Mouse (Mus musculus): ENCODE measurements around the gene Pqlc2.

Gene Pqlc2

DNA sequence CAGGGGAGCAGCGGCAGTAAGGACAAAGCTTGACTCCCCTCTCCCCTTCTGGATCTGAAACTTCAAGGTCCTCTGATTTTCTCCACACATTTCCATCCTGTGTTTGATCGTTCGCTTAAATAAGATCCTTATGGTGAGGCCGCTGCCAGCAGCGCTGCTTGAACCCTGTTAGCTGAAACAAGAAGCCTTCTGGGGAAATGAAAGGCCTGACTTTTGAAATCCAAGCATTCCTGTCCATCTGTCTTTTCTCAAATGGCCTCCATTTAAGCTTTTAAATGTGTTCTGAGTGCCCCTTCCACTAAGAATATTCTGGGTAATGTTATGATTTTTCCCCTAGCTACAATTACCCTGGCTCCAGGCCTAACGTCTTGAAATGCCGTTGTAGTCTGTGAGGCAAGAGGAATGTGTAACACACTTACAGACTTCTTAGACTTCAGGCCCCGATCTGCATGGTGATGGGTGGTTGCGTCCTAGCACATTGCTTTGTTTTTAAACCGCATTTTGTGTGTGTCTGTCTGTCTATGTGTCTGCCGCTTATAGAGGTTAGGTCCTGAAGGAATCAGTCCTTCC lies 51.1 kb downstream of the Pqlc2 start:
- DNase-seq = no peak

DNA sequence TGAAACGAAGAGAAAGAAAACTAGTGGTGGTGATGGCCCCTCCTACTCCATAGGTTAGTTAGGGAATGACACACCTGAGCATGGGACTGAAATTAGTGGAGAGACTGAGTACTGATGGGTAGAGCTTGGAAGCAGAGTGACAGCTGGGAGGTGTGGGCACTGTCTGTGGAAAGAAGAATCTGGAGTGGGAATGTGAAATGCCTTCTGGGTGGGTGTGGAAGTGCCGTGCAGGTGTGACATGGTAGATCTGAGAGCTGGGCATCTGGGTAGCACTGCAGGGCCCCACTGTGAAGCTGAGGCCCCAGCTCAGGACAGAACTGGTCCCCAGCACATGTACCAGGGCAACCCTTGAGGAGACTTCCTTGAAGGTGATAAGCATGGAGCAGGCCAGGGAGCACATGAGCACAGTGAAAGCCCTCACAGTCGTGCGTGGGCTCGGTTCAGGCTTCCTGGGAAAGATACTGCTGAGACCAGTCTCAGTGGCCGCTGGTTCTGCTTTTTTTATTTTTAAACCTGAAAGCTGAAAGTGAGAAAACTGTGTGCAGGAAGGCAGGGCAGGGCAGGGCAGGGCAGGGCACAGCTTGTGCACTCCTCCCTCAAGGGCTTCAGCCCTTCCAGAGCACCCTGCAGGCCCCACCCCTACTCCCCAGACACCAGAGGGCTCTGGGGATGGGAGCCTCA lies 51.7 kb downstream of the Pqlc2 start:
- no peak for DNase-seq

DNA sequence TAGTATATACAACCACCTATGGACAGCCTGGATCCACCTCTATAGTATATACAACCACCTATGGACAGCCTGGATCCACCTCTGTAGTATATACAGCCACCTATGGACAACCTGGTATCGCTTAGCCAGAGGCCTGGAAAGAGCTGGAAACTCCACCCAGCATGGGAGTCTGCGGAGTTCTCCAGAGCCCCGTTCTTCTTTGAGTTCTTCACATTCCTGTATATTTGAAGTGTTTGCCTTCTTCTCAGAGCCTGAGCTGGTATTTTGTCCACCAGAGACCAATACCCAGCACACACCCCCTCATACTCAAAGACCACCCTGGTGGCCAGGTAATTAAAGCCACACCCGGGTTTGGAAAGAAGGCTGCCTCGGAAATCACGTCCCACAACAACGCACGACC lies 53.8 kb downstream of the Pqlc2 start:
- DNase-seq = no peak

GRCm38 (mm10) chr4:139256146-139256545 lies 54.4 kb downstream of the Pqlc2 start:
- no peak for DNase-seq

GRCm38 (mm10) chr4:139253206-139253605 lies 57.3 kb downstream of the Pqlc2 start:
- no peak for DNase-seq

GRCm38 (mm10) chr4:139252051-139252760 lies 58.3 kb downstream of the Pqlc2 start:
- DNase-seq = peak; percentile 68

- DNase-seq = no peak
These were observed 59.6 kb downstream of the Pqlc2 start for GRCm38 (mm10) chr4:139250886-139251285.

GRCm38 (mm10) chr4:139250043-139250442 lies 60.5 kb downstream of the Pqlc2 start:
- DNase-seq = no peak

DNA sequence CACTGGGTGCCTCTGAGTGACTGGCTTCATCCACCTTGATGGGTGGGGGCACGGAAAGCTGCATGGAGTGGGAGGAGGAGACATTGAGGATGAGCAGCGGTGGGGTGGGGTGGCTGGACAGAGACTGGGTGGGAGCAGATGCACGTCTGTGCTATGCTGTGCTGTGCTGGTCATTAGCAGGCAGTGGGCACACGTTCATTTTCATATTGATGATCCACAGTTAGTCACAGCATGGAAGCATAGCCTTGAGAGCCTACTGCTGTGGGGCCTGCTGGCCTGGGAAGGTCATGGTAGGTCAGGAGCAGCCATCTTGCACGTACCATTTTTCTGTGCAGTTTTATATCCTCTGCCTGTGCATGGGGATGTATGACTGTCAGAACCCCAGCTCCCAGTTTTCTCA lies 61.8 kb downstream of the Pqlc2 start:
- no peak for DNase-seq

- no peak for DNase-seq
These were observed 62.5 kb downstream of the Pqlc2 start for GRCm38 (mm10) chr4:139247966-139248365.

DNA sequence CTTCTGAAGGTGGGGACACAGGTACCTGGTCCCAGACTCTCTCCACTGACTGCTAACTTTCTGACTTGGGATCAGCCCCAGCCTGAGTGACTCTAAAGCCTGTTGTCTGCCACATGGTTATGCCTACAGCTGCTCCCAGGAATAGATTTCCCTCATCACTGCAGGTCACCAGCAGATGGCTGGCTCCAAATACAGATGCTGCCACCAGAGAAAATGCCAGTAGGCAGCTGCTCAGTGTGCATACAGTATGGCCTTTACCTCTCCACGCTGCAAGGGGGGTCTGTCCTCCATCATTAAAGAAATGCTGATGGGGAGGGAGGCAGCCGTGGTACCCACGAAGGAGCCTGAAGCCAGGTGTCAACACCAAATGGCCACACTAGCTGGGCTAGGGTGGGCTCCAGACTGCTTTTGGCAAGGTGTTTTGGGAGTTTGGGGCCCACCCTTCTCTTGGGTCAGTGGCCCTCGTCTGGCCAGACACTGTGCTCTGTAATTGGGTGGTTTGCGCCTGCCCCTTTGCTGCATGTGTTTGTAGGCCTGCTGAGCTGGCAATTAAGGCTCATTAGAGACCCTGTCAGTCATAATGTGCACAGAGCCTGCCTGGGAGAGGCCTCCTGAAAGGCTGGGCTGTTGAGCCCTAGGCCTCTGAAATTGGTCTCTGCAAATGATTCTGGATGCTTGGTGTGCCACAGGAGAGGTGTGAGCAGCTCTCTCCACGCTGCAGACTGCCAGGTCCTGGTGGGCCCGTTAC lies 64.2 kb downstream of the Pqlc2 start:
- DNase-seq = no peak

DNA sequence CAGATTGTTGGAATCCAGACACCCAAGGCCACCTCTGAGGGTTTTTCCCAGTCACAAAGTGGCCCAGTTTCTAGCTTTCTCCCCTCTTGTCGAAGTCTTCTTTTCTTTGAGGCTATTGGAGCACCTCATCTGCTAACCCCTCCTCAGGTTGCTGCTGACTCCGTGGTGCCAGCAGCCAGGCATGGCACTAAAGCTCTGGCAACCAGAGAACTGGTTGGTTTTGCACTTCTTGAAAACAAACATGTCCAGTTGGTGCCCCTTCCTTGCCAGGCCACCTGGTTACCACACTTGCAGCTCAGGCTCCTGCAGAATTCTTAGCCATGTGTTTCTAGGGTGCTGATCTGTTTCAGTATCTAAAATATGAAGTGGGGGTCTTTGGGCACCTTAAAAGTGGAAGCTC lies 65.0 kb downstream of the Pqlc2 start:
- DNase-seq = no peak

GRCm38 (mm10) chr4:139244766-139245165 lies 65.7 kb downstream of the Pqlc2 start:
- DNase-seq = no peak

GRCm38 (mm10) chr4:139244176-139244575 lies 66.3 kb downstream of the Pqlc2 start:
- no peak for DNase-seq

Data from liver (tissue).